Mouse (Mus musculus) MEL (cell line): ENCODE measurements around the gene Naglu.
A peak's percentile ranks its signal among the peaks of the same experiment; 100 is the strongest.

Experiments used
- CTCF ChIP-seq, 3 experiments: IDR thresholded peaks in 2 of 3; conservative IDR thresholded peaks in 1 of 3; 2 replicates each; pipeline ENCODE4 v1.5.1; 2011 to 2012; ENCODE audit warnings: low read length in 3 of 3, low read depth in 2 of 3, mild to moderate bottlenecking in 2 of 3, improper control_type of control experiment in 1 of 3, inconsistent platforms in 1 of 3, mixed read lengths in 1 of 3, moderate library complexity in 1 of 3; ENCODE audit not compliant: control insufficient read depth in 1 of 3, insufficient read depth in 1 of 3, poor library complexity in 1 of 3, severe bottlenecking in 1 of 3
- EP300 ChIP-seq, 2 experiments: IDR thresholded peaks; 2 replicates each; pipeline ENCODE4 v1.6.1; 2011; ENCODE audit warnings: improper control_type of control experiment in 2 of 2, low read length in 2 of 2, low read depth in 1 of 2, mild to moderate bottlenecking in 1 of 2
- MAFK ChIP-seq: IDR thresholded peaks from 2 replicates; pipeline ENCODE4 v1.6.1; 2011; ENCODE audit warnings: low read depth, mild to moderate bottlenecking, low read length, improper control_type of control experiment, borderline replicate concordance
- MXI1 ChIP-seq: IDR thresholded peaks from 2 replicates; pipeline ENCODE4 v1.6.1; 2011; ENCODE audit warnings: mild to moderate bottlenecking, low read depth, low read length, improper control_type of control experiment
- NELFE ChIP-seq: IDR thresholded peaks from 2 replicates; pipeline ENCODE4 v1.6.1; 2011; ENCODE audit warnings: low read depth, low read length, improper control_type of control experiment
- POLR2A ChIP-seq, 2 experiments: IDR thresholded peaks; 2 replicates each; pipeline ENCODE4 v1.6.1; 2011 to 2012; ENCODE audit warnings: low read length in 2 of 2, mild to moderate bottlenecking in 2 of 2, control low read depth in 1 of 2, improper control_type of control experiment in 1 of 2, low read depth in 1 of 2, moderate library complexity in 1 of 2; ENCODE audit not compliant: control insufficient read depth in 1 of 2, insufficient read depth in 1 of 2, poor library complexity in 1 of 2
- POLR2AphosphoS5 ChIP-seq: IDR thresholded peaks from 2 replicates; pipeline ENCODE4 v1.6.1; 2012; ENCODE audit warnings: low read depth, borderline replicate concordance, mild to moderate bottlenecking, inconsistent platforms, low read length, moderate library complexity, mixed read lengths
- SIN3A ChIP-seq: IDR thresholded peaks from 2 replicates; pipeline ENCODE4 v1.6.1; 2012; ENCODE audit warnings: low read length, improper control_type of control experiment, inconsistent platforms
- TBP ChIP-seq: IDR thresholded peaks from 2 replicates; pipeline ENCODE4 v1.8.0; 2011; ENCODE audit warnings: low read depth, low read length, improper control_type of control experiment
- ZKSCAN1 ChIP-seq: IDR thresholded peaks from 2 replicates; pipeline ENCODE4 v1.6.1; 2012; ENCODE audit warnings: low read depth, mild to moderate bottlenecking, inconsistent platforms, low read length, improper control_type of control experiment, moderate library complexity

- no peak for TF ChIP-seq MAFK
- TF ChIP-seq NELFE, result no peak
- no peak for TF ChIP-seq POLR2AphosphoS5
- TF ChIP-seq EP300 (IDR thresholded peaks at IDR 0.05; ENCODE audit: low read depth in 1 of 2, low read length in 2 of 2), result no peak
- TF ChIP-seq CTCF (IDR thresholded peaks at IDR 0.05 in 2 of 3, conservative IDR thresholded peaks at IDR 0.05 in 1 of 3; ENCODE audit: control insufficient read depth in 1 of 3, insufficient read depth in 1 of 3, low read depth in 2 of 3, low read length in 3 of 3, poor library complexity in 1 of 3, severe bottlenecking in 1 of 3), result peak; percentile 70 to 87 (median 83)
- TF ChIP-seq POLR2A (IDR thresholded peaks at IDR 0.05; ENCODE audit: control insufficient read depth in 1 of 2, insufficient read depth in 1 of 2, low read depth in 1 of 2, low read length in 2 of 2, poor library complexity in 1 of 2), result no peak
- no peak for TF ChIP-seq MXI1
- no peak for TF ChIP-seq ZKSCAN1
- no peak for TF ChIP-seq TBP
- TF ChIP-seq SIN3A, result no peak
These were observed 15.8 kb upstream of the Naglu start for GRCm38 (mm10) chr11:101053974-101054373.
